Mouse (Mus musculus): ENCODE results near the gene Cd109.

The Cd109 gene

GRCm38 (mm10) chr9:78615401-78616021 is at the start of gene Cd109:
Cd109 (plus strand) TSS chr9:78615546.
- DNase-seq, result peak; percentile 32

- no peak for DNase-seq
Observed at GRCm38 (mm10) chr9:78569934-78570333, 45.4 kb upstream of the Cd109 start.

GRCm38 (mm10) chr9:78576466-78576865 is 38.9 kb upstream of the Cd109 start:
- no peak for DNase-seq

GRCm38 (mm10) chr9:78578824-78579223 is 36.5 kb upstream of the Cd109 start:
- no peak for DNase-seq

- DNase-seq, result no peak
Observed at GRCm38 (mm10) chr9:78579644-78580396, 35.5 kb upstream of the Cd109 start.

GRCm38 (mm10) chr9:78587218-78587883 is 28.0 kb upstream of the Cd109 start:
- no peak for DNase-seq

- peak; percentile 96 for DNase-seq
Observed at GRCm38 (mm10) chr9:78587914-78588313, 27.4 kb upstream of the Cd109 start, which contains the start of gene Slc17a5. Slc17a5 (minus strand) TSS chr9:78588041.

- peak; percentile 30 for DNase-seq
Observed at GRCm38 (mm10) chr9:78588411-78589033, 26.8 kb upstream of the Cd109 start.

- DNase-seq, result no peak
Observed at GRCm38 (mm10) chr9:78590471-78590870, 24.9 kb upstream of the Cd109 start.

- no peak for DNase-seq
Observed at GRCm38 (mm10) chr9:78595257-78595656, 20.1 kb upstream of the Cd109 start.

GRCm38 (mm10) chr9:78595769-78596555 is 19.4 kb upstream of the Cd109 start:
- no peak for DNase-seq

- DNase-seq, result peak; percentile 57
Observed at GRCm38 (mm10) chr9:78596834-78597233, 18.5 kb upstream of the Cd109 start.

- DNase-seq, result no peak
Observed at GRCm38 (mm10) chr9:78599927-78600326, 15.4 kb upstream of the Cd109 start.

GRCm38 (mm10) chr9:78601046-78601730 is 14.2 kb upstream of the Cd109 start:
- DNase-seq, result peak; percentile 25

- no peak for DNase-seq
Observed at GRCm38 (mm10) chr9:78614201-78614600, 1.1 kb upstream of the Cd109 start.

- DNase-seq, result no peak
Observed at GRCm38 (mm10) chr9:78619285-78619684, 3.9 kb downstream of the Cd109 start.

- no peak for DNase-seq
Observed at GRCm38 (mm10) chr9:78623301-78623747, 8.0 kb downstream of the Cd109 start.

- DNase-seq, result no peak
Observed at GRCm38 (mm10) chr9:78629991-78630390, 14.6 kb downstream of the Cd109 start.

GRCm38 (mm10) chr9:78631755-78632434 is 16.5 kb downstream of the Cd109 start:
- no peak for DNase-seq

GRCm38 (mm10) chr9:78633976-78634375 is 18.6 kb downstream of the Cd109 start:
- no peak for DNase-seq

- DNase-seq, result no peak
Observed at GRCm38 (mm10) chr9:78641386-78641785, 26.0 kb downstream of the Cd109 start.

Data from thymus, postnatal 4 days (tissue).